Mouse (Mus musculus): ENCODE measurements at regions not wholly inside any gene's neighbourhood (a gene's known extent, or its start where the extent isn't known, plus 50 kb on each side); places are given as distances from the start of the nearest gene placed in this dataset.

- DNase-seq (ENCODE audit: low spot score in 2 of 2) = no peak
Observed at GRCm38 (mm10) chr8:126160356-126160975, 137.9 kb upstream of the Slc35f3 start.

- DNase-seq (ENCODE audit: low spot score in 2 of 2) = peak in 1 of 2 experiments; percentile 68
Observed at GRCm38 (mm10) chr8:126162748-126163371, 135.5 kb upstream of the Slc35f3 start.

- no peak for DNase-seq (ENCODE audit: low spot score in 2 of 2)
Observed at GRCm38 (mm10) chr8:126163954-126164353, 134.4 kb upstream of the Slc35f3 start.

GRCm38 (mm10) chr8:126165486-126166095 is 132.8 kb upstream of the Slc35f3 start:
- DNase-seq (ENCODE audit: low spot score in 2 of 2) = peak in 1 of 2 experiments; percentile 18

GRCm38 (mm10) chr8:126166394-126166793 is 132.0 kb upstream of the Slc35f3 start:
- DNase-seq (ENCODE audit: low spot score in 2 of 2) = no peak

- no peak for DNase-seq (ENCODE audit: low spot score in 2 of 2)
Observed at GRCm38 (mm10) chr8:126174451-126174850, 123.9 kb upstream of the Slc35f3 start.

GRCm38 (mm10) chr8:126176305-126176704 is 122.1 kb upstream of the Slc35f3 start:
- no peak for DNase-seq (ENCODE audit: low spot score in 2 of 2)

GRCm38 (mm10) chr8:126177855-126178254 is 120.5 kb upstream of the Slc35f3 start:
- no peak for DNase-seq (ENCODE audit: low spot score in 2 of 2)

GRCm38 (mm10) chr8:126188741-126189285 is 109.5 kb upstream of the Slc35f3 start:
- DNase-seq (ENCODE audit: low spot score in 2 of 2) = no peak

- DNase-seq (ENCODE audit: low spot score in 2 of 2) = no peak
Observed at GRCm38 (mm10) chr8:126195616-126196015, 102.7 kb upstream of the Slc35f3 start.

GRCm38 (mm10) chr8:126210561-126210960 is 87.8 kb upstream of the Slc35f3 start:
- DNase-seq (ENCODE audit: low spot score in 2 of 2) = no peak

GRCm38 (mm10) chr8:126212802-126213201 is 85.6 kb upstream of the Slc35f3 start:
- no peak for DNase-seq (ENCODE audit: low spot score in 2 of 2)

- no peak for DNase-seq (ENCODE audit: low spot score in 2 of 2)
Observed at GRCm38 (mm10) chr8:126214571-126214970, 83.8 kb upstream of the Slc35f3 start.

- no peak for DNase-seq (ENCODE audit: low spot score in 2 of 2)
Observed at GRCm38 (mm10) chr8:126216391-126216790, 82.0 kb upstream of the Slc35f3 start.

- DNase-seq (ENCODE audit: low spot score in 2 of 2) = no peak
Observed at GRCm38 (mm10) chr8:126221631-126222030, 76.7 kb upstream of the Slc35f3 start.

GRCm38 (mm10) chr8:126231801-126232200 is 66.6 kb upstream of the Slc35f3 start:
- DNase-seq (ENCODE audit: low spot score in 2 of 2) = no peak

GRCm38 (mm10) chr8:126232521-126232920 is 65.8 kb upstream of the Slc35f3 start:
- no peak for DNase-seq (ENCODE audit: low spot score in 2 of 2)

- no peak for DNase-seq (ENCODE audit: low spot score in 2 of 2)
Observed at GRCm38 (mm10) chr8:126239684-126240083, 58.7 kb upstream of the Slc35f3 start.

- DNase-seq (ENCODE audit: low spot score in 2 of 2) = no peak
Observed at GRCm38 (mm10) chr8:126244321-126244720, 54.0 kb upstream of the Slc35f3 start.
